Mouse (Mus musculus): ENCODE data around the gene Gm7694. TPM values are rescaled to one million over a fixed set of nuclear protein-coding genes. Genes with fewer than 3 reads are reported as not detected.

Gm7694 gene
- total RNA-seq, 2 experiments from 2014 or later = 6.1 to 7.9 TPM

DNA sequence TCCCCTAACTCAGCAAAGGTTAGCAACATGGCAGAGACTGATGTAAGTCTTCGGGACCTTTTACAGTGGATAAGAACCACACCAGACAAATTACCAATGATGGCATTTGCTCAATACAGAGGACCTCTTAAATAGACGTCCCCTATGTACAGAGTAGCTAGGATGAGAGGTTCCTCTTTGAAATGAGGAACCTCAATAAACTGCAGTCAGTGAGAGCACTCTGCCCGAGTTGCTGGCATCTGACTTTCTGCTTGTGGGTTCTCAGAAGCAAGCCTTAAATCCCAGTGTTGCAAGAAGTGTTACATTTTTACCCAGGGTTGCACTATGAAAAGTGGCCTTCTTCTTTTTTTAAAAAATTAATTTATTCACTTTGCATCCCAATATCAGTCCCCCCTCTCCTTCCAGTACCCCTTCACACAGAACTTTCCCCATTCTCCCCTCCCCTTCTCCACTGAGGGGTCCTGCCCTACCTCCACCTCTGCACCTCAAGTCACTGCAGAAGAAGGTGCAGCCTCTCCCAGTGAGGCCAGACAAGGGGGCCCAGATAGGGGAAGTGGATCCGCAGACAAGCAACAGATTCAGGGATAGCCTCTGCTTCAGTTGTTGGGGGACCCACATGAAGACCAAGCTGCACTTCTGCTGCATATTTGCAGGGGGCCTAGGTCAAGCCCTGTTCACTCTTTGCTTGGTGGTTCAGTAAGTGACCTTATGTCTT is 23.6 kb downstream of the Gm7694 start:
- no peak for DNase-seq

DNA sequence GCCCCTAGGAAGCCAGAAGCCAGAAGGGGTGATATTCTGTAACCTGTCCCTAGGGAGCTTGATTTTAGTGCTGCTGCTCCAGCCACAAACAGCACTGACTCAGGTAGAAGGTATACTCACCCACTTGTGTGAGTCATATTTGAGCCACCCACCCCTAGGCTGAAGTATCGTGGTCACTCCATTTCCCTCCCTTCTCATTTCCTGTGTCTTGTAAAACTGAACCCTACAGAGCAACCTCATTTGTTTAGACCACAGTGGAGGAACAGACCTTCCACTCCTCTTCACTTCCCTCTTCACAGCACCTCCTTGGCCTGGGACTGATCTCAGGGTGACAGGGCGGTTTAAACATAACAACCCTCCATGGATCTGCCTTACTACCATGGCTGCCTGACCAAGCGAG is 29.1 kb downstream of the Gm7694 start, which contains the start of gene Sh2d1b1:
Sh2d1b1 (plus strand) TSS at position 305 of the 400 bp plus-strand sequence.
- DNase-seq = no peak

DNA sequence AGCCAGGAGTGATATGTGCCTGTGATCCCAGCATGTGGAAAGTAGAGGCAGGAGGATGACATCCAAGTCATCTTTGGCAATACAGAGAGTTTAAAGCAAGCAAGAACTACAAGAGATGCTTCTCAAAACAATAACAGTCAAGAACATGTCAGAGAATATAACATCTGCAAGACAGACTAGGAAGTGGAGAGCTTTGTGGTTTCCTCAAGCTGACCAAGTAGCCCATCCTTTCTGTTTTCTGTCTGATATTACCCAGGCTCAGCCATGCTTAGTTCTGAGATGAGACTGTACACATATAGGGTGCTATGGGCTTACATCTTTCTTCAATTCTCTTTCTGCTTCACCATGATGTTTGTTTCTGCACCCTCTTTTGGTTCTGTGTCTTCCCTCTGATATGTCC is 32.9 kb downstream of the Gm7694 start:
- DNase-seq = no peak

DNA sequence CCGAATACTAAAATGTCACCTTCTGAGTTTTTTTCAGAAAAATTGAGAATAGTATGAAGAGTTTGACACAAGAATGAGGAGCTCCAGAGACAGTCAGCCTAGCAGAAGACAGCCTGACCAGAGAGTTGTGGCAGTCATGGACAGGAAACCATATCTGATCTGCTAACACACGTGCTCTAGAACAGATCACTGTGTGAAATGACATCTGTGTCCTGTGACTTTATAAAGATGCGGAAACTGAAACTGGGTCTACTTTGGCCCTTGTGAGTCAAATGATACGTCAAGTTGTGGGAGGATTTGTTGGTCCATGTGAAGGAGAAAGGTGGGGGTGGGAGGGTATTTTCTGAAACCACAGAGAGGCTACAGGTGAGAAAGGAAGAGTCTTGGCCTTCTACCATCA is 35.4 kb downstream of the Gm7694 start:
- no peak for DNase-seq

DNA sequence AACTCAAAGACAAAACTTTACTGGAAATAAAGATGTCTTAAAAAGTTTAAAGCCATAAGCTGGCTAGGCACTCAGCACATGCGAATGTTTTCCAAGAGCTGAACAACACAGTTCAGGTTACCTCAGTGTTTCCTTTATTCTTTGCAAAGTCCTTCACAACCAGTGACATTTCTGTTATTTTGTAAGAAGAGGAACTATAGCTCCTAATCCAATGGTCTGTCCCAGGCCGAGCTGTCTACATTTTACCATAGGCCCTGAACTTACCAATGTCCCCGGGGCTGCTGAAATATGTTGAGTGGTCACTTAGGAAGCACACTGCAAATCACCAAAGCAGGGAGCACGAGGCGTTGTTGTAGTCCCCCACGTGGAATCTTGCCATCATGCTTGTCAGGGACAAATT is 35.9 kb downstream of the Gm7694 start:
- DNase-seq = no peak

DNA sequence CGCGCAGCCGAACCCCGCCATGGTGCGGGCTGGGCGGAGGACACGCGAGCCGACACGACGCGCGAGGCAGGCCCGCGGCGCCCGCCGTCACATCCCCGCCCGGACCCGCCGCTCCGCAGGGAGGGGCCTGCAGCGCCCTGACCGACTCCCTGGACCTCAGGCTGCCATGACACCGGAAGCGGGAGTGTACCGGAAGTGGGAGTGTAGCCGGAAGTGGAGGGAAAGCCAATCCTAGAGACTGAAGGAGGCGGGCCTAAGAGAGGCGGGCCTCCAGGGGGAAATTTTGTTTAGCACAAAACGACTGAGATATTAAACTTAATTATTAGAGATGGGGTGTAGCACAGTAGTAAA is 50.6 kb downstream of the Gm7694 start:
- peak; percentile 90 for DNase-seq

DNA sequence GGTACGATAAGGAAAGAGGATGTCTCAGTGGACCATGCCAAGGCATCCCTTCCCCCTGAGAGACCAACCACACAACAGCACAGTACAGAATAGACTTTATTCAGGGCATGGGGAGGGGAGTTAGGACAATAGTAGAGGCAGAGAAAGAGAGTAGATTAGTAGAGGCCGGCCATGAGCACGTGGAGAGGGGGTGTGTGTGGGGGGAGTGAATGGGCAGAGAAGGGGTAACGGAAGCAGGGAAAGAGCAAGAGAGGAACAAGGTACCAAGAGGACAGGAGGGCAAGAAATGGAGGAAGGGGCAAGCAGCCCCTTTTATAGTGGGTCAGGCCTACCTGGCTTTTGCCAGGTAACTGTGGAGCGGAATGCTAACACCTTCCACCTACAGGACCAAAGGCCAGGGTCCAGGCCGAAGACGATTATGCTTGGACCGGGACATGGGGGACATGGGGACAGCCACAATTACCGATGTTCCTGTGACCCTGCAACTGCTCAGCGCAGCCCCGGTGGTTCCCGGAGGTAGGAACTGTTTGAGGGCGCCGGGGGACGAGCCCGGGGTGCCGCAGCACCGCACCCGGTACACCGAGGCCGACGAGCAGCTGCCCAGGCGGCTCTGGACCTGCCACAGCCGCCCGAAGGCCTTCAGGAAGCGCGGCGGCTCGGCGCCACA is 51.1 kb downstream of the Gm7694 start:
- DNase-seq = no peak

Other genes starting within 250 kb of the Gm7694 start
- gene Ddr2, start 195.6 kb downstream of the Gm7694 start, total RNA-seq (2021) = 10 to 100 TPM; 23.7 to 28.7 TPM
- 10 to 100 TPM; 55.3 to 61.6 TPM for gene Uap1, start 131.4 kb downstream of the Gm7694 start, total RNA-seq (2021)
- gene Uhmk1, start 90.9 kb downstream of the Gm7694 start, total RNA-seq (2021) = 10 to 100 TPM; 47.5 to 48.9 TPM
- not detected for gene Sh2d1b2, start 73.6 kb downstream of the Gm7694 start, total RNA-seq (2021)
- gene Sh2d1b1, start 29.0 kb downstream of the Gm7694 start, total RNA-seq (2021) = under 1 TPM in 1 of 2 experiments, not detected in 1; 0.18 TPM
- not detected for gene Spata46, start 2.5 kb upstream of the Gm7694 start, total RNA-seq (2021)